Mouse (Mus musculus): ENCODE data around the gene Ccl9. TPM values are rescaled to one million over a fixed set of nuclear protein-coding genes. Genes with fewer than 3 reads are reported as not detected.

The Ccl9 gene
- polyA plus RNA-seq, 1 experiment from 2014 or later: 1.2 TPM

DNA sequence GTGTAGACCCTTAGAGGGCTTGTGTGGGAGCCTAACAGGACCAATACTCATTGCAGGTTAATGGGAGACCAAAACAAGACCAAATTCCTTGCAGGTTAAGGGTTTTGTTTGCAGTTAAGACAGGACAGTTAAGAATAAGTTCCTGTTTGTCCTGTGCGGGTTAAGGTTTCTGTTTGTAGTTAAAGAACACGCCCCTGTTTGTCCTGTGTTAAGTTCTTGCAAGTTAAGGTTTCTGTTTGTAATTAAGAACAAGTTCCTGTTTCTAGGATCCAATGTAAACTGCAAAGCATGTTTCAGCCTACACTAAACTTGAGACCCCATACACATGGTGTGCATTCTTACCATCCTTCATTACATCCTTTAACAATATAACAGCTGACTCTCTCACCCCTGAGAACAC lies 8.2 kb downstream of the Ccl9 start:
- Histone ChIP-seq H3K4me1 (ENCODE audit: control insufficient read depth, insufficient read depth, low read length) (no peaks in the 10 kb centered on the region), H3K36me3 (ENCODE audit: control insufficient read depth, insufficient read depth, low read length) (no peaks in the 10 kb centered on the region), H3K27ac (ENCODE audit: low read depth, low read length) (no peak overlapping the region), H3K27me3 (replicated peaks; ENCODE audit: control insufficient read depth, insufficient read depth, low read length) (no peaks in the 10 kb centered on the region), H3K9ac (ENCODE audit: low read length) (no peak overlapping the region), H3K4me2 (ENCODE audit: low read length) (no peak overlapping the region), H3K4me3 (ENCODE audit: low read depth, low read length) (no peak overlapping the region), H3K9me3 (replicated peaks; ENCODE audit: control insufficient read depth, low read length) (no peaks in the 10 kb centered on the region)
- WGBS: 85% methylated on average over 2 of the region's 2 CpGs
- ATAC-seq (no peak), DNase-seq (ENCODE audit: low spot score) (no peak)

DNA sequence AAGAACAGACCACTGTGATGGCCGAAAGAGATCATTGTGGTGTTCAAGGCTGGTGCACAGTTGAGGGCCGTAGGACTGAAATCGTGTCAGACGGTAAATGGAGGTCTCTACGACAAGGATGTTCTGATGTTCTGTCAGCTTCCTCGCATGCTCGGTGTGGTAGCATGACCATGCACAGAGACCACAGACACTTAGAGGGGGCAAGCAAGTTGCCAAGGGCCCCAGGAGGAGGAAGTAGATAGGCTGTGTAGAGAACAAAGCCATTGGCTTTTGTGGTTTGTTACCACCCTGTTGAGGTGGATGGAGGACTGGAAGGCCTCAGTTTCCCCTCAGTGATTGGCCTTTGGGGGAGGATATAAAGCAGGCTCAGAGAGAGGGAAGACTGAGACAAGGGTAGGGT lies 9.2 kb downstream of the Ccl9 start:
- DNase-seq (ENCODE audit: low spot score) (no peak), ATAC-seq (no peak)
- no peak overlapping the region for H3K9ac ChIP-seq (ENCODE audit: low read length)
- no peaks in the 10 kb centered on the region for H3K27me3 ChIP-seq (replicated peaks; ENCODE audit: control insufficient read depth, insufficient read depth, low read length)
- H3K27ac ChIP-seq (ENCODE audit: low read depth, low read length): no peak overlapping the region
- H3K4me1 ChIP-seq (ENCODE audit: control insufficient read depth, insufficient read depth, low read length): no peaks in the 10 kb centered on the region
- no peak overlapping the region for H3K4me2 ChIP-seq (ENCODE audit: low read length)
- H3K9me3 ChIP-seq (replicated peaks; ENCODE audit: control insufficient read depth, low read length): no peaks in the 10 kb centered on the region
- H3K36me3 ChIP-seq (ENCODE audit: control insufficient read depth, insufficient read depth, low read length): no peaks in the 10 kb centered on the region
- H3K4me3 ChIP-seq (ENCODE audit: low read depth, low read length): no peak overlapping the region
- WGBS: 95% methylated on average over 7 of the region's 7 CpGs

- H3K9ac ChIP-seq (ENCODE audit: low read length): no peak overlapping the region
- no peaks in the 10 kb centered on the region for H3K9me3 ChIP-seq (replicated peaks; ENCODE audit: control insufficient read depth, low read length)
- H3K27ac ChIP-seq (ENCODE audit: low read depth, low read length): no peak overlapping the region
- DNase-seq (ENCODE audit: low spot score): no peak
- WGBS: 91% methylated on average over 3 of the region's 3 CpGs
- H3K4me1 ChIP-seq (ENCODE audit: control insufficient read depth, insufficient read depth, low read length): no peaks in the 10 kb centered on the region
- no peak overlapping the region for H3K4me2 ChIP-seq (ENCODE audit: low read length)
- no peak for ATAC-seq
- H3K27me3 ChIP-seq (replicated peaks; ENCODE audit: control insufficient read depth, insufficient read depth, low read length): no peaks in the 10 kb centered on the region
- H3K4me3 ChIP-seq (ENCODE audit: low read depth, low read length): no peak overlapping the region
- no peaks in the 10 kb centered on the region for H3K36me3 ChIP-seq (ENCODE audit: control insufficient read depth, insufficient read depth, low read length)
These were observed 9.7 kb downstream of the Ccl9 start for GRCm38 (mm10) chr11:83568786-83569185.

DNA sequence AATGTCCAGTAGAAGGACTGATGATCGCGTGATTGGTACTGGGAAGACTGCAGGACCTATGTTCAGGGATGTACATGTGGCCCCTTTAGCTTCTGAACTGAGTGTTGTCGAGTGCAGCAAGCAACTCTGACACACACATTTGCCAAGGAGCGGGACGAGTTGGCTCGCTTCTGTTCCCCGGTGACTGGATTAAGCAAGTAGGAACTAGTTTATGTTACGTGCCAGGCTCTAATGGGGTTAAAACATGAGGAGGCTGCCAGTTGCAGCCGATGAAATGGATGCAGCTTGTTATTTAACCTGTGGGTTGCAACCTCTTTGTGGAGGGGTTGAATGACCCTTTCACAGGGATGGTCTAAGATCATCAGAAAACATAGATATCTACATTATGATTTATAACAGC lies 10.4 kb downstream of the Ccl9 start:
- no peak for ATAC-seq
- no peaks in the 10 kb centered on the region for H3K4me1 ChIP-seq (ENCODE audit: control insufficient read depth, insufficient read depth, low read length)
- 94% methylated on average over 9 of the region's 9 CpGs for whole genome bisulfite sequencing

DNA sequence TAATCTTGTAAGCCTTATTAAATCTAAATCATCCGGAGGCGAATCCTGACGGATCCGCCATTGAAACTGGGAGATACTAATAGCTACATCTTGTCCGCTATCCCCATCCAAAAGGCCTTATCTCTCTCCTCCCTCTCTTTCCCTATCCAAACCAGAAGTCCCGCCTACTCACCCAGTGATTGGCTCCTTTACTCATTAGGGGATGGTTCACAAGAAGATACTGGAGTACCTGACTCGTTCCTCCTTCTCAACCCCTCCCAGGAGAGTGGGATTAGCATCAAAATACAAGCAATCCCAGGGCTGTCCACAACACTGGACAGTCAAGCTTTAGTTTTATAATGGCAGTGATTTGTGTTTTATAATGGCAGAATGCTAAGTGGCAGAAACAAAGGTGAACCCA lies 11.1 kb downstream of the Ccl9 start:
- Histone ChIP-seq H3K4me3 (ENCODE audit: low read depth, low read length) (no peak overlapping the region), H3K27me3 (replicated peaks; ENCODE audit: control insufficient read depth, insufficient read depth, low read length) (no peaks in the 10 kb centered on the region), H3K36me3 (ENCODE audit: control insufficient read depth, insufficient read depth, low read length) (no peaks in the 10 kb centered on the region), H3K4me1 (ENCODE audit: control insufficient read depth, insufficient read depth, low read length) (no peaks in the 10 kb centered on the region), H3K9me3 (replicated peaks; ENCODE audit: control insufficient read depth, low read length) (no peaks in the 10 kb centered on the region), H3K4me2 (ENCODE audit: low read length) (no peak overlapping the region), H3K27ac (ENCODE audit: low read depth, low read length) (no peak overlapping the region), H3K9ac (ENCODE audit: low read length) (no peak overlapping the region)
- DNase-seq (ENCODE audit: low spot score) (no peak), ATAC-seq (no peak)
- WGBS: 71% methylated on average over 7 of the region's 7 CpGs

More for the DNA sequence above, 10.4 kb downstream of the Ccl9 start:
- no peaks in the 10 kb centered on the region for H3K9me3 ChIP-seq (replicated peaks; ENCODE audit: control insufficient read depth, low read length)
- H3K36me3 ChIP-seq (ENCODE audit: control insufficient read depth, insufficient read depth, low read length): no peaks in the 10 kb centered on the region
- no peak for DNase-seq (ENCODE audit: low spot score)
- H3K9ac ChIP-seq (ENCODE audit: low read length): no peak overlapping the region
- no peak overlapping the region for H3K27ac ChIP-seq (ENCODE audit: low read depth, low read length)
- no peaks in the 10 kb centered on the region for H3K27me3 ChIP-seq (replicated peaks; ENCODE audit: control insufficient read depth, insufficient read depth, low read length)
- no peak overlapping the region for H3K4me2 ChIP-seq (ENCODE audit: low read length)
- H3K4me3 ChIP-seq (ENCODE audit: low read depth, low read length): no peak overlapping the region

GRCm38 (mm10) chr11:83566617-83567016 lies 11.8 kb downstream of the Ccl9 start:
- H3K4me1 ChIP-seq (ENCODE audit: control insufficient read depth, insufficient read depth, low read length): no peaks in the 10 kb centered on the region
- H3K9ac ChIP-seq (ENCODE audit: low read length): no peak overlapping the region
- no peak overlapping the region for H3K27ac ChIP-seq (ENCODE audit: low read depth, low read length)
- ATAC-seq (no peak), DNase-seq (ENCODE audit: low spot score) (no peak)
- H3K4me2 ChIP-seq (ENCODE audit: low read length): no peak overlapping the region
- H3K9me3 ChIP-seq (replicated peaks; ENCODE audit: control insufficient read depth, low read length): no peaks in the 10 kb centered on the region
- H3K27me3 ChIP-seq (replicated peaks; ENCODE audit: control insufficient read depth, insufficient read depth, low read length): no peaks in the 10 kb centered on the region
- H3K4me3 ChIP-seq (ENCODE audit: low read depth, low read length): no peak overlapping the region
- no peaks in the 10 kb centered on the region for H3K36me3 ChIP-seq (ENCODE audit: control insufficient read depth, insufficient read depth, low read length)

DNA sequence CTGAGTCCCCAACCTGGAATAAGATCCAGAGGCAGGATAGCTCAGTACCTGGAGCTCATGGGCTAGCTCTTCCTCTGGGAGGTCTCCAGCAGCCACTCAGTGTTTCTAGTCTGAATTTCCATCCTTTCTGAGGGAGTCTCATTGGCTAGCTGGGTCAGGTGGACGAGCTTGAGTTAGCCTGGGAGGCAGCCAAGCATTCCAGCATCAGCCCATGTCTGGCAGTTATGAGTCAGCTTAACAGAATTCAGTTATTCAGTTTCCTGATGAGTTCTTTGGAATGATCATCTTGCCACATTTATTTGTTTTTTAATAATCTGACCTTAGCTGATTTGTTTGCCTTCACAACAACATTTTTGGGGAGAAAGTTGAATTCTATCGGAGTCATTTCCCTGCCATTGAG lies 14.7 kb downstream of the Ccl9 start:
- no peak overlapping the region for H3K9ac ChIP-seq (ENCODE audit: low read length)
- H3K4me1 ChIP-seq (ENCODE audit: control insufficient read depth, insufficient read depth, low read length): no peaks in the 10 kb centered on the region
- H3K36me3 ChIP-seq (ENCODE audit: control insufficient read depth, insufficient read depth, low read length): no peaks in the 10 kb centered on the region
- H3K4me2 ChIP-seq (ENCODE audit: low read length): no peak overlapping the region
- ATAC-seq (no peak), DNase-seq (ENCODE audit: low spot score) (no peak)
- H3K4me3 ChIP-seq (ENCODE audit: low read depth, low read length): no peak overlapping the region
- H3K27me3 ChIP-seq (replicated peaks; ENCODE audit: control insufficient read depth, insufficient read depth, low read length): no peaks in the 10 kb centered on the region
- WGBS: 77% methylated on average over 2 of the region's 2 CpGs
- H3K27ac ChIP-seq (ENCODE audit: low read depth, low read length): no peak overlapping the region
- no peaks in the 10 kb centered on the region for H3K9me3 ChIP-seq (replicated peaks; ENCODE audit: control insufficient read depth, low read length)

DNA sequence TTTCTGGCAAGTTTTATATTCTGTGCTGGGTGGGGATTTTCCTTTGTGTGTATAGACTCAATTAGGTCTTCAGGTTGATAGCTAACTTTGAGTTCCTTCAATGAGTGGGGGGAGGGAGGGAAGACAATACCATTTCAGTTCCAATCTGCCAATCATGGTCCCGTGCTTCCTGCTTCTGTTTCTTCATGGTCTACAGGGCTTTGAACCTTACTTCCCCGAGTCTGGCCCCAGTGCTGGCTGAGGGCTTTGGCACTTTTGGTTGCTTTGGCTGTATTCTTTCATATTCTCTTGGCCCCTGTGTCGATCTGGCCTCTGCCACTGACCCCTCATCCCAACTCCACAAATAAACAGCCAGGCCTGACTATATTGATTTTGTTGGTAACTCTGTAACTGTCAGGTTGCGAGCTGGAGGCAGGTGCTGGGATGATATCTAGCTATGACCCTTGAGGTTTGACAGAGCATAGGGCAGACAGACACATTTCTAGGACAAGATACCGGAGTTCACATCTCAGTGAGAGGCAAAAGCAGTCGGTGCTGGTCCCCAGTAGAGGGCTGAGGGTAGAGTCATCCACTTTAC lies 16.0 kb downstream of the Ccl9 start:
- no peaks in the 10 kb centered on the region for H3K36me3 ChIP-seq (ENCODE audit: control insufficient read depth, insufficient read depth, low read length)
- ATAC-seq: no peak

GRCm38 (mm10) chr11:83560405-83560804 lies 18.0 kb downstream of the Ccl9 start:
- WGBS: 77% methylated on average over 6 of the region's 6 CpGs
- H3K9ac ChIP-seq (ENCODE audit: low read length): no peak overlapping the region
- H3K4me1 ChIP-seq (ENCODE audit: control insufficient read depth, insufficient read depth, low read length): no peaks in the 10 kb centered on the region
- H3K27me3 ChIP-seq (replicated peaks; ENCODE audit: control insufficient read depth, insufficient read depth, low read length): no peaks in the 10 kb centered on the region
- no peak overlapping the region for H3K4me2 ChIP-seq (ENCODE audit: low read length)
- no peak for ATAC-seq
- no peaks in the 10 kb centered on the region for H3K36me3 ChIP-seq (ENCODE audit: control insufficient read depth, insufficient read depth, low read length)
- no peaks in the 10 kb centered on the region for H3K9me3 ChIP-seq (replicated peaks; ENCODE audit: control insufficient read depth, low read length)
- H3K4me3 ChIP-seq (ENCODE audit: low read depth, low read length): no peak overlapping the region
- DNase-seq (ENCODE audit: low spot score): no peak
- H3K27ac ChIP-seq (ENCODE audit: low read depth, low read length): no peak overlapping the region

More for the DNA sequence above, 16.0 kb downstream of the Ccl9 start:
- Histone ChIP-seq H3K4me1 (ENCODE audit: control insufficient read depth, insufficient read depth, low read length) (no peaks in the 10 kb centered on the region), H3K27me3 (replicated peaks; ENCODE audit: control insufficient read depth, insufficient read depth, low read length) (no peaks in the 10 kb centered on the region), H3K4me2 (ENCODE audit: low read length) (no peak overlapping the region), H3K9me3 (replicated peaks; ENCODE audit: control insufficient read depth, low read length) (no peaks in the 10 kb centered on the region), H3K9ac (ENCODE audit: low read length) (no peak overlapping the region), H3K27ac (ENCODE audit: low read depth, low read length) (no peak overlapping the region), H3K4me3 (ENCODE audit: low read depth, low read length) (no peak overlapping the region)
- WGBS: 70% methylated on average over 6 of the region's 6 CpGs
- DNase-seq (ENCODE audit: low spot score): no peak

Measured in forebrain, embryonic 14.5 days (tissue).